Mouse (Mus musculus) embryonic fibroblast, embryonic 13.5 days (primary cell): Measurements from ENCODE around the gene Tmem243. TPM values are rescaled to one million over a fixed set of nuclear protein-coding genes. Genes with fewer than 3 reads are reported as not detected.
A peak's percentile ranks its signal among the peaks of the same experiment; 100 is the strongest.

ENCODE experiments used
- H3K27ac ChIP-seq: 2 replicates; pipeline ENCODE4 v1.5.1; 2012; ENCODE audit warnings: low read length, control low read depth, inconsistent platforms; ENCODE audit not compliant: insufficient read depth
- H3K4me1 ChIP-seq: 2 replicates; pipeline ENCODE4 v1.6.1; 2011; ENCODE audit warnings: low read length; ENCODE audit not compliant: control insufficient read depth, insufficient read depth
- H3K4me3 ChIP-seq: 2 replicates; pipeline ENCODE4 v1.5.1; 2011; ENCODE audit warnings: mild to moderate bottlenecking, control low read depth, low read length; ENCODE audit not compliant: insufficient read depth
- CTCF ChIP-seq: IDR thresholded peaks from 2 replicates; pipeline ENCODE4 v1.5.1; 2011; ENCODE audit warnings: mild to moderate bottlenecking, control low read depth, low read length, moderate library complexity, borderline replicate concordance; ENCODE audit not compliant: insufficient read depth
- POLR2A ChIP-seq: IDR thresholded peaks from 2 replicates; pipeline ENCODE4 v1.6.1; 2011; ENCODE audit warnings: low read depth, mild to moderate bottlenecking, control low read depth, low read length, moderate library complexity
- polyA plus RNA-seq: library from polyadenylated mRNA; stranded (reverse); fragments of >200 nt; gene quantifications from 2 replicates; pipeline ENCODE4 v1.2.4, GENCODE M21; 2011; ENCODE audit warnings: low read depth; ENCODE audit not compliant: missing spikeins, insufficient read length

The Tmem243 gene
- polyA plus RNA-seq = 2.2 and 2.8 TPM in 2 replicates

DNA sequence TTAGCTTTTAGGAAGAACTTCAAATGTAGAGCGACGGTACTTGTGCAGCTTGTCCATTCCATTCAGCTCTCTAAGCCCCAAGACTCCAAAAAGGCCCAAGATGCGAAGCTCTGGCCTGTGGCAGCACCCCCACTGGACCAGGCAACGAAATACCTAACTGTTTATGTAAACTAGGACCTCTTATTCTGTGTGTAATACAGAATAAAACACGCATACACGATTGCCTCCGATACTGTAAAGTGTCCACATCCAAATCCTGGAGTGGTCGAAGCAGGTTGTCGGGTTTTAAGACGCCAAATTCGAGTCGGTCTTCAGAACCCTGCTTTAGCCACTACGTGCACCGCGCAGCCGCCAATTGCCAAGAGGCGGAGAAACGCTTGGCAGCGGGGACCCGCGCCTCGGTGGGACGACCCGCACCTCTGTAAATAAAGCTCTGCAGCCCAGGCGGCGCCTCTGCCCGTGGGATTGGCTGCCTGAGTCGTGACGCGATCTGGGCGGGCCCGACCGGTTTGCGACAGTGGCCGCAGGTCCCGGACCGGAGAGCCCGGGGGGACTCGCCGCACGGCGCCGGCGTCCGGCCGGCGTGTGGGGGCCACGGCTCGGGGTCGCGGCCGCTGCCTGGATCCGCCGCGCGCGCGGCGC is at the start of gene Tmem243:
Gene Tmem243 (plus strand): TSS at position 462 of the 642 bp plus-strand sequence.
- TF ChIP-seq CTCF = no peak
- no peak for TF ChIP-seq POLR2A
- no peak within 1 kb of the TSS for H3K27ac ChIP-seq
- H3K4me1 ChIP-seq = no peaks in the 10 kb centered on the region
- H3K4me3 ChIP-seq = peak within 1 kb of the TSS; percentile 49

DNA sequence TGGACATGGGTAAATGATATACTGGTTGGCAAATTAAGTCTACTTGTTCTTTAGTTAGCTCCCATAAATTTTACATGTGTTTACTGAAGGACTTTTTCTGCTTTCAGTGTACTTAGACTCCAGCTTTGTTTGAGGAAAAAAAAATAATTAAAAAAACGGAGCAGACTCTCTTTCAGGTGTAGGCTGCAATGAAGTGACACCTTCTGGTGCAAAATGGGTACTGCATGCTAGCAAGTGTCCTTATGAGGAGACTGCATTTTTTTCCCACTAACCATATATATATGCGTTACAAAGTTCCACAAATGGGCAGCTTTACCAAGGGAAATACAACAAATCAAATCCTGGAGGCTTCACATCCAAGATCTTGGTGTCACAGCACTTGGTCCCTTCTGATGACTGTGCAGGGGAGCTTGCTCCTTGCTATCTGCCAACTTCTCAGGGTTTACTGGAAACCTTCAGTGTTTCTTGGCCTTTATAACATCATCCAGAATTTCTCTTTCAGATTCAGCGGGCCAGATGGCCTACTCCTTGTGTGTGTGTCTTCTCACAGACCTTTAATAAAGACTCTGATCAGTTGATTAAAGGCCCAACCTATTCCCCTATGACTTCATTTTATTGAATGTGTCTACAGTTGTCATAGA is 44.3 kb upstream of the Tmem243 start:
- H3K27ac ChIP-seq = no peak overlapping the region
- no peaks in the 10 kb centered on the region for H3K4me1 ChIP-seq
- TF ChIP-seq CTCF (no peak), POLR2A (no peak)
- H3K4me3 ChIP-seq = no peak overlapping the region

DNA sequence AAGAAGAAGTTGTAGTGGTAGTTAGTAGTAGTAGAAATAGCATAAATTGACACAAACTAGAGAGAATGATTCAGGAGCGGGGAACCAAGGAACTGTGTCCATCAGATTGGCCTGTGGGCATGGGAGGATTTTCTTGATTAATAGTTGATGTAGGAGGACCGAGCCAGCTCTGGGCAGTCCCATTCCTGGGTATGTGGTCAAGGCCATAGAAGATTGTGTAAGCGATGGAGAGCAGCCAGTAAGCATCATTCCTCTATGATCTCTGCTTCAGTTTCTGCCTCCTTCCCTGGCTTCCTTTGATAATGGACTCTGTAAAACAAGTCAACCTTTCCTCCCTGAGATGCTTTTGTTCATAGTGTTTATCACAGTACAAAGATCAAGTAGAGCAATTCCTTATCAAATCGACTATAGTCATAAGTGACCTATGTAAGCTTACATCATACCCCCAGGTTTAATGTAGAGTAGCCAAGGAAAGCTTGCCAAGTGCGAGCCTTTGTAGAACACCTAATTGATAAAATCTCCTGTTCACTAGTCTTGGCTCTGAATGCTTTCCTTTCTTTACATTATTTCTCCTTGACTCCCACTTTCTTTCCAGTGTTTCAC is 43.1 kb upstream of the Tmem243 start:
- Histone ChIP-seq H3K4me1 (no peaks in the 10 kb centered on the region), H3K27ac (no peak overlapping the region), H3K4me3 (no peak overlapping the region)
- TF ChIP-seq POLR2A = no peak
- no peak for TF ChIP-seq CTCF

DNA sequence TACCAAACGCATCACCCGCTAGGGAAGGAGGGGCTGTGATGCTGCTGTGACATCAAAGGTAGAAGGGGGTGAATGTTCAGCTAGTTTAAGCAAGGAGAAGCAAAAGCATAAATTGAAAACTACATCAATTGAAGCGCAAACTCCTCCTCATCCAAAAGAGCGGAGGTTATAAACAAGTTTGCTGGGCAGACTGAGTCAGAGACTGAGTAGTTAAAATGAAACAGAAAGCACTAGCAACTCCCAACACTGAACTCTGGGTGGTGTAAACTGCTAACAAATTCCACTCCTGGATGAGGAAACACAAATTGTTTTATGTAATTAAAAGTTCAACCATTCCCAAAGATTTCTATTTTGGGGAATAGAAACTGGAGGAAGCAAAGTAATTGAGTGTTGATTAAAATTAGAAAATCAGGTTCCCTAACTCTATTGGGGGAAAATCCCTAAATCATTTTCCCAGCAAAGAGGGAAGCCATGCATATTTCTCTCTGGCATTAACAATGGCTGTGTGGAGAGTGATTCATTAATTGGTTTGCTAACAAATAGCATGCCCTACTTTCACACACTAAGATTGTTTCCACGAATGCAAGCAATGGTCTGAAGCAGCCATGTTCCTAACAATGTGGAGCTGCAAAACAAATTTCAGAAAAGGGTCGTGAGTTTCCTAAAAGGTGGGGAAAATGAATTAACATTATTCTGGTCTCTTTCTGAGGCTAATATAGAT is 41.0 kb upstream of the Tmem243 start:
- Histone ChIP-seq H3K4me1 (no peaks in the 10 kb centered on the region), H3K4me3 (no peak overlapping the region), H3K27ac (no peak overlapping the region)
- TF ChIP-seq CTCF (no peak), POLR2A (no peak)

DNA sequence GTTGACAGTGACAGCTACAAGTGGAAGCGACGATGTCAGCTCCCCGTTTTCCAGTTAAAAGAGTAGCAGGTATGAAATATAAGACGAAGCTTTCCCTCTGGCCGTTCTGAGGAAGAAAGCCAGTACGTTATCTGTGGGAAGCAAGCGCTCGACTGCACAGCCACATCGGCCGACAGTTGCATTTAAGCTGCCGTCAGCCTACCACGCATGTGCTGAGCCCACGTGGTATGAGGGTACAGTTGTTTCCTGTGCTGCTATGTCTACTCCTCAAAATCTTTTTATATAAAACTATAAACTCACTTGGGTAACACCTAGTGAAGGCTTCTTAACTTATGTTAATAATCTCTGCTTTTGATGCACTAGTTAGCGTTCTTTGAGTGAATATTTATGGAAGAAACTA is 40.2 kb upstream of the Tmem243 start:
- TF ChIP-seq POLR2A (no peak), CTCF (no peak)

DNA sequence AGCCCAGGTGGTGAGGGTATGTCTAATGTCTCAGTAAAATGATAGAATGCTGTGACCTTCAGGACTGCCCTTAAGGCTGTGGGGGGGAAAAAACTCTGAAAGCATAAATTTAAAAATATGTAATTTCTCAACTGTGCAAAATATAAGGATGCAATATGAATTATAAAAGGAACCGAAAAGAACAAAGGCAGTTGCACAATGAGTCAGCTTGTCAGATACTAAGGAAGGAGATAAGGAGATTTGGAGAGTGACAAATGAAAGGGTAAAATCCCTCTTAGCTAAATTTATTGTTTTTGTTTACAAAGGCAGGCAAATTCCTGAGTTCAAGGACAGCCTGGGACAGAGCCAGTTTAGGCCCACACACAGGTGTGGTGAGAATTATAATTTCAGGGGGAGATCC is 36.3 kb upstream of the Tmem243 start:
- TF ChIP-seq POLR2A (no peak), CTCF (no peak)
- H3K27ac ChIP-seq = no peak overlapping the region
- H3K4me1 ChIP-seq = 0 out of 2 replicates have a peak, but pooled peaks cover 2% of the 10 kb centered on the region
- no peak overlapping the region for H3K4me3 ChIP-seq

More for the DNA sequence above, 40.2 kb upstream of the Tmem243 start:
- H3K4me1 ChIP-seq = no peaks in the 10 kb centered on the region
- H3K27ac ChIP-seq = no peak overlapping the region
- no peak overlapping the region for H3K4me3 ChIP-seq

DNA sequence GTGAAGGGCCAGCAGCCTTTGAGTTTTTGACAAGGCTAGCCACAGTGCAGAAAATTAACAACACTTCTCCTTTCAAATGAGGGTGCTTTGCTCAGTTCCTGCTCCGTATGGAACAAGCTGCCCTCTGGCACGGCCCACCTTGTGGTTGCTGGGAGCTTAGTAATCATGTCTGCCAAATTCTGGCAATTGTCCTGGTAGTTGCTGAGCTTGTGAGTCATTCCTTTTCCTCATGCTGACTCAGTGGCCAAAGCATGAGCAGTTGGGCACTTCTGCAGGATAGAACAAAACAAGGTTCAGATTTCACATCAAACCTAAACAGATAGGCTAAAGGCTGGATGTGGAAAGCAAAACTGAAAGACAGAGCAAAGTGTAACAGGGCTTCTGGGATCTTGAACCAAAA is 31.6 kb upstream of the Tmem243 start:
- Histone ChIP-seq H3K4me3 (no peak overlapping the region), H3K4me1 (peaks cover 11% of the 10 kb centered on the region), H3K27ac (no peak overlapping the region)
- TF ChIP-seq POLR2A (no peak), CTCF (no peak)

DNA sequence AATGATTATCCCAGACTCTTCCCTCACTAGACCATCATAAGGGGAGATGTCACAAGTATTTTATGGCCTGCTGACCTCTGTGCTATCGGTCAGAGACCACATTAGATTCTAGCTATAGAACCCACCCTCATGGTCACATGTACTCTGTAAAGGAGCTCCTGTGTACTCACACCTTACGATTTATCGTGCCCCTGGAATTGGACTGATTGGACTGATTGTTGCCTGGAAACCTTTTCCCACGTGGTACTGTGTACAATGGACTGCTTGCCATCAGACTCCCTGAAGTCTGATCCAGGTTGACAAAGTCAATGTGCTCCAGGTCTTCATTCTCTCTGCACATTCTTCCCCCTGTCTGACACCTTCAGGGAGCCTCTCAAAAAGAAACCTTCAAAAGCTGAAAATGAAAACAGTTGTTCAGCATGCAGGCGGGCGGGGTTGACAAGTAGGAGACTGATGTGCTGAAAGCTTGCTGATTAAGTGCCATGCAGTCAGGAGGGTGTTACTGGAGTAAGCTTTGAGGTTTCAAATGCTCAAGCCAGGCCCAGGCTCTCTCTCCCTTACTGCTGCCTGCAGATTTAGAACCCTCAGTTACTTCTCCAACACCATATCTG is 30.8 kb upstream of the Tmem243 start:
- Histone ChIP-seq H3K4me3 (no peak overlapping the region), H3K4me1 (peaks cover 11% of the 10 kb centered on the region), H3K27ac (peak overlapping the region; percentile 27; the same call in 1 of the 2 replicates)
- TF ChIP-seq POLR2A = no peak
- no peak for TF ChIP-seq CTCF

DNA sequence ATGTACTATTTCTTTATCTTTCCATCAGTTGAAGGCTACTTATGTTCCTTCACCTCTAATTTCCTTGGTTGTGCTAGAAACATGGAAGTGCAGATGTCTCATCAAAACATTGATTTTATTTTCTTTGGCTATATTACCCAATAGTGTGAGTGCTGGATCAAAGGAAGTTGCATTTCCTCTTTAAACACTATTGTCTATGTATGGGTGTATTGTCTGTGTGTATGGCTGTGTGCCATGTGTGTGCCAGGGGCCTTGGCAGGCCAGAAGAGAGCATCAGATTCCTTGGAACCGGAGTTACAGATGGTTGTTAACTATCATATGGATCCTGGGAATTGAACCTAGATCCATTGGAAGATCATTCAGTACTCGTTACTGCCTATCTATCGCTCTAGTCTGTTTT is 29.1 kb upstream of the Tmem243 start:
- peaks cover 11% of the 10 kb centered on the region for H3K4me1 ChIP-seq
- TF ChIP-seq POLR2A (no peak), CTCF (no peak)
- H3K4me3 ChIP-seq = no peak overlapping the region
- no peak overlapping the region for H3K27ac ChIP-seq
